Mouse (Mus musculus): Measurements from ENCODE around the gene Slc35f5.
A peak's percentile ranks its signal among the peaks of the same experiment; 100 is the strongest.
"Not testable (repeated sequence)": the region's sequence is repeated elsewhere in the genome, so short reads cannot be mapped to it uniquely, and the experiment has no call there.

Gene Slc35f5

DNA sequence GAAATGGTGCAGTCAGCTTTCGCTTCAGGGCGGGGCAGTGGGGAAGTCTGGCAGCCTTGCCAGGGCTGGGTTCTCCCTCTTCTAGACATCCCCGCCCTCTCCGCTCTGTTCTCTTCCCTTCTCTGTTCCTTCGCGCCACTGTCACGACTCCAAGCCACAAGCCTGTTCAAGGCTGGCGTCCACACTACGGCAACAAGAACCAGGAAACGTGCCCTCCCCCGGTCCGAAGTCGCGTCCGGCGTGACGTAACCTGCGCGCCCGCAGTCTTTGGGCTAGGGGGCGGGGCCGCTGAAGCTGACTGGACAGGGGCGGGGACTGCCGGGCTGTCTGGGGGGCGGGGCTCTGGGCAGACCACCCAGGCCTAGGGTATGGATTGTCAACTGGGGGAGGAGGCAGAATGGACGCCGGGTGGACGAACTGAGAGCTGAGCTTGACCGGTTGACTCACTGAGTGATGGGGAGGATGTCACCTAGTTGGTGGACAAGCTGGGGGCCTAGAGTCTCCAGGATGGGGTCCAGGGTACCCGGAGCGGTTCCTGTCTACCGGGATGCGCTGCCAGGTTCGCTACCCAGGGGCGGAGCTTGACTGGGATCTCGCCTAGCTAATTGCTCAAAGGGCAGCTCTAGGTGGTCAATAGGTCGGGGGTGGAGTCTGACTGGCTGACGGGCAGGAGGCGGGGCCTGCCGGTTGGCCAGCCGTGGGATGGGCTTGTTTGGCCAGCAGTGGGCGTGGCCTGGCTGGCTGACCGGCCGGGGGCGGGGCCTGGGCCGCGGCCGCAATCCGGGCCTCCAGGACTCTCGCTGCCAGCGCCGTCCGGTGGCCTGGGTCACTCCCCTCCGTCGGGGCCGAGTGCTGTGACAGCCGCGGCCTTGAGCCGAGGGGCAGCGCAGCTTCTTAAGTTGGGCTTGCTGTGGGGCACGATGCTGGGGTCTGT lies at the start of gene Slc35f5:
TSS of gene Slc35f5 (plus strand) at position 337 of the 934 bp plus-strand sequence.
- peak; percentile 88 for DNase-seq (ENCODE audit: low read depth, low spot score)

DNA sequence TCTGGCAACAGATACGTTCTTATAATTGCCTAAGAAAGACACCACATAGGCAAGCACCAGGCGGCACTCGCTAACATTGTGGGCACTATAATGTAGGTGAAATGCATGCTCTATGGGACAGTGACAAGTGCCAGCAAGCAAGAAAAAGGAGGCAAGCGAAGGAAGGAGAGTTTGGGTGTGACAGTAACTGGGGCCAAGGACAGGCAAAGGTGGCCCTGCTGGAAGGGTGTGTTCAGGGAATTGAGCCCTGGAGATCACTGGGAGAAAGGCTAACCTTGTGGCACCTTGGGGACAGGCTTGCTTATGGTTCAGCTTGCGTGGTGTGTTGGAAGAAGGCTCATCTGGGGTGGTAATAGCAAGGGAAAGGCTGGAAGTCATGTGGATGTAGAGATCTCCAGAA lies 45.7 kb upstream of the Slc35f5 start:
- DNase-seq (ENCODE audit: low read depth, low spot score): no peak

DNA sequence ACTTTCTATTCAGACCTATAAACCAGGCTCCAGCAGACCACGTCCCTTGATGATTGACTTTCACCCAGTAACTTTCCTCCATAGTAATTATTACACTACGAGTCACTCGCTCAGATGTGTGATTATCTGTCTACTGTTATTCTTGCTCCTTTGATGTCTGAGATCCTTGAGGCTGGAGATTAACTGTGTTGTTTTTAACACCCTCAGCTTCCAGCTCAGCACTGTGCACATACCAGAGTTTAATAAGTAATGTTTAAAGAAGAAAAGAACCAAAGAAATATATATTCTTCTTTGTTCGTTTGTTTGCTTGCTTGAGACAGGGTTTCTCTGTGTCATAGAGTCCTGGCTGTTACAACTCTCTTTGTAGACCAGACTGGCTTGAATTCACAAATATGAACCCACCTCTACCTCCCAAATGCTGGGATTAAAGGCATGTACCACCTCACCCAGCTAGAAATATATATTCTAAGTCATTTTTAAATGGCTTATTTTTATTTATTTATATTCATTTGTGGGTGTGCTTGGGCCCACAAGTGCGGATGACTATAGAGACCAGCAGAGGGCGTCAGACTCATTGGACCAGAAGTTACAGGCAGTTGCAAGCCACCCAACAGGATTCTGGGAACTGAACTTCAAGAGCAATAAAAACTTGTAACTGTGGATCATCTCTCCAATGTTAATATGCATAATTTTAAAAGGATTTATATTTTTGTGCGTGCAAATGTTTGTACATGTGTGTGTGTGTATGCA lies 43.3 kb upstream of the Slc35f5 start:
- DNase-seq (ENCODE audit: low read depth, low spot score): no peak

DNA sequence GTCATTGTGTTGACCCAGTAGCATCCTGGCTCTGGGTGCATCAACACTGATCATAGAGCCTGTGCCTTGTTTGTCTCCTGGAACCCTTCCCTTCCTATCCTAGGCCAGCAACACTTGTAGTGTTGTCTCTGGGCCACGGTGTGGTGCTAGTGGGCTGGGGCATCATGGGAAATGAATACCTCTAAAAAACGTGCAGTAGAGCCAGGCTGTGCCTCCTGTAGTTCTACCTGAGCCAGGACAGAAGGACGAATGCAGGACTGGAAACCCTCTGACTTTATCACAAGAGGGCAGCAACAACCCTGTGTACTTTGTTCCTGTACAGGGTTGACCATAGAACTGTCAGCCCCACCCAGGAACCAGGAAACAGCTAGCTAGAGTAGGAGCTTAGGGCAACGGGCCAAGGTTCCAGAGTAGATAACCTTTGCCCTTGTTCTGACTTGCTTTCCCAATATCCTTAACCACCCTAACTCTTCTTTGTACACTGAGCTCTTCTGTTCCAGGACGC lies 41.2 kb upstream of the Slc35f5 start:
- DNase-seq (ENCODE audit: low read depth, low spot score): no peak

DNA sequence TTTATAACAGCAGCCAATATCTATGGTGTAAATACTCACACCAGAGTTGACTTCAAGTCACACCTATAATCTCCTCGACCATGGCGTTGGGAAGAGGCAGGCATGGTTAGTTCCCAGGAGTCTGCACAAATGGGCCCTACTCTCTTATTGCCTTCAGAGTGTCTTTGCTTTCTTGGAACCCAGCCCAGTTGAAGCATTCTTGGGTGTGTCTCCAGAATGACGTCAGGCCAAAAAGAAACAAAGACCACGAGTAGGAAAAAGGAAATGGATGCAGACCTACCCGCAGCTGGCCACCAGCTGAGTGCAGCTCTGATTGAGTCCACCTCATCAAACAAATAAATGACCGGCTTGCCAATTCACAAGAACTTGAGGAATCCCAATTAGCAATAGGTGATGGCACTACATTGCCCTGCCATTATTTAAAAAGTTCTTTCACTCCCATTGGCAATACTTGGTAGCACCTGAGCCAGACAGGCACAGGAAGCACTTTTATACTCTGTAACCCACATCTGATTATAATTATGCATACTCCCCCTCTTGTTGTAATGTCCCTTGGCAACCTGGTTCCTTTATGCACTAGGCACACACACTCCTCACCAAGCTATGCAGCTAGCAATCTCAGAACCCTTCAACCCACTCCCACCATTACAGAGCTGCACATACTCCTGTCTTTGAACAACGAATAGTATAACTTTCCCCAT lies 34.3 kb upstream of the Slc35f5 start:
- no peak for DNase-seq (ENCODE audit: low read depth, low spot score)

DNA sequence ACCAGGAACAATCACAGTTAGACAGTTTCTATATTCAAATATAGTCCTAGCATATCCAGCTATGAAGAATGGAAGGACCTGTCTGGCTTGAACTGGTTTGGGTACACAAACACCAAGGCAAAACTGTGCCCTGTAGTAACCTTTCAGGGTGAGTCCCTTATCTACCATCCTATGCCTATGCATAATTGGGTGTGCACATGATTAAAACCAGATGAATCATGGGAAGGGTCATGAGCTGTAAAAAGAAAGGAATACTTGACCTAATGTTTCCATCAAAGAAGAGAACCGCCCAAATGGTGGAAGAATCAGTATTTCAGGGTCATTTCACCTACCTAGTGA lies 33.8 kb upstream of the Slc35f5 start:
- no peak for DNase-seq (ENCODE audit: low read depth, low spot score)

DNA sequence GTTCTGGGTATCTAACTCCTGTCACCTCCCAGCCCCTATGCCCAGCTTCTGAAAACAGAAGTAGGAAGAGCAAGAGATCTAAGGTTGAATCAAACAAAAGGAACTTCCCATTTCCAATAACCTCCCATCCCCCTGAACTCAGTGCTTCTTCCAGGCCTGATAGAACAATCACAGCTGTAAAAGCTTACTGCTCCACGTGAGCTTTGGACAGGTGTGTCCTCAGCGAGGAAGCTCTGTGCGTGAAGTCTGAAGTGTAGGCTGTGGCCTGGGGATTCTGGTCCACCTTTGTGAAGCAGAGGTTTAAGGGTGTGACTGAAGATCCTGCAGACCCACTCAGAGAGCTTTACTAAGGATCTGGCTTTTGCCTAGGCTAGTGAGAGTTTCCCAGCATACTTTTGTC lies 33.0 kb upstream of the Slc35f5 start:
- no peak for DNase-seq (ENCODE audit: low read depth, low spot score)

DNA sequence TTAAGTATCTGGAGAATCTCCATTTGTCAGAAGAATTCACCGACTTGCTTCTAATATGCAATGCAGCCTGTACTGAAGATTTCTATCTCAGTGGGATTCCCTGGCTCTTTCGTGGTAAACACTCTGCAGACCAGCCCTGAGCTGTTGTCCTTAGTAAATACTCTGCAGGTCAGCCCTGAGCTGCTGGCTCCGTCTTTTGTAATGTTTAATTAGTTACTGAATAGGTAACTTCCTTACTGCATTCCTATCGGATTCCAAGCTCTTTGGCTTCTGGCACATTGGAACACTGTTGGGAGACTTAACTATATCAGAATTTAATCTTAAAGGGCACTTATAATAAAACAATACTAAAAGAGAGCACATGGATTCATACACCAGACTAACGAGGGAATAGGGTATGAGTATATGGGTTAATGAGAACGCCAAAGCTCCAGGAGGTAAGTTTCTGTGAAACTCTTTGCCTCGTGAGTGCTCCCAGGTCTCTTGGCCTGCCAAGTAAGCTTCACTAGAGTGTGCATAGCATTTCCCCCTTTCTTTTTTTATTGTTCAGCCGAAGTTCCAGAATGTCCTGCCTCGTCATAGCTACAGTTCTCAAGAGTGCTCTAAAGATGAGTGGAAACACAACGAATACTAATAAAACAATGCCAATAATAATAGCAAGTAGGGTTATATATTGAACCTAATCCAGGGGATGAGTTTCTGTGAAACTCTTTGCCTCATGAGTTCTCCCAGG lies 27.0 kb upstream of the Slc35f5 start:
- not testable (repeated sequence) for DNase-seq (ENCODE audit: low read depth, low spot score)

DNA sequence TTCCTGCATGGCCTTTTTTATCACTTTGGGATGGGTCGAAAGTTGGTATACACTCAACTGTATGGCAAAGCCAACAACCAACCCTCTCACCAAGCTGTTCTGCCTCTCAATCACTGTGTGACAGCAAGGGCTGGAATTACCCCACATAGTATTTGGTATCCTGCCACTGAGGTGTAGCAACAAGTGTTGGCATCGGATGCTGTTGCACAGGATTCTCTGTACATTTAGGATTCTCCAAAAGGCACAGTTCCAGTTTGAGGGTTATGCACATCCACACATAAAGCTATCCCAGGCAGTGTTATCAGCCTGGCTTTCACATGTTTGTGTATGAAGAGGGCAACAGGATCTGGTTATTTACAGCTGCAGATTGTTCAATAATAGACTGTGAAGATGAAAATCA lies 23.3 kb upstream of the Slc35f5 start:
- DNase-seq (ENCODE audit: low read depth, low spot score): no peak

DNA sequence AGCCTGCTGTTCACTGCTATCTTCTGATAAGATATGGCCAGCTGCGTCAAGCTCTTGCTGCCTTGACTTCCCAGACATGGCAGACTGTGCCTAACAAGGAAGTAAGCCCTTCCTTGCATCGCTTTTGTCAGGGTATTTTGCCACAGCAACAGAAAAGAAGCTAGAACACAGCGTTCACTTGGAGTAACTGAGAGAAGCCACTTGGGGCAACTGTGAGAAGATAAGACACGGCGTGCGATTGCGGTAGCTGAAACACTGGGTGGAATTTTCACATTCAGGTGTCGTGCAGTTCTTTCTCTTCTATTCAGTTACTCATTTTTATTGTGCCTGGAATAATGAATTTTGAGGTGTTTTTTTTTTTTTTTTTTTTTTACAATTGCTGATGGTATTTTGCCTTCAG lies 22.6 kb upstream of the Slc35f5 start:
- peak; percentile 5 for DNase-seq (ENCODE audit: low read depth, low spot score)

DNA sequence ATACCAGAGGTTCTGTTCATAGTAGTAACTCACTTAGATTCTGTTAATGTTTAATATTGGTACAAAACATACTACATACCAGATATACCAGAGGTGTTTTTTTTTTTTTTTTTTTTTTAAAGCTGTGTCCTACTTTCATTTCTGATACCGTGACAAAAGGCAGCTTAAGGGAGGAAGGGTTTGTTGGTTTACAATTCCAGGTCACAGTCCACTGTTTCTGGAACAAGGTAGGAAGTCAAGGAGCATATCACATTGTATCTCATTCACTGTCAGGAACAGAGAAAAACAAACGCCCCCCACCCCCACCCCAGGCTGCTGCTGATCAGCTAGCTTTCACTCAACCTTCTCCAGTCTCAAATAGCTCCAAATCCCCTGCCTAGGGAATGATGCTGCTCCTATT lies 21.1 kb upstream of the Slc35f5 start:
- DNase-seq (ENCODE audit: low read depth, low spot score): no peak

DNA sequence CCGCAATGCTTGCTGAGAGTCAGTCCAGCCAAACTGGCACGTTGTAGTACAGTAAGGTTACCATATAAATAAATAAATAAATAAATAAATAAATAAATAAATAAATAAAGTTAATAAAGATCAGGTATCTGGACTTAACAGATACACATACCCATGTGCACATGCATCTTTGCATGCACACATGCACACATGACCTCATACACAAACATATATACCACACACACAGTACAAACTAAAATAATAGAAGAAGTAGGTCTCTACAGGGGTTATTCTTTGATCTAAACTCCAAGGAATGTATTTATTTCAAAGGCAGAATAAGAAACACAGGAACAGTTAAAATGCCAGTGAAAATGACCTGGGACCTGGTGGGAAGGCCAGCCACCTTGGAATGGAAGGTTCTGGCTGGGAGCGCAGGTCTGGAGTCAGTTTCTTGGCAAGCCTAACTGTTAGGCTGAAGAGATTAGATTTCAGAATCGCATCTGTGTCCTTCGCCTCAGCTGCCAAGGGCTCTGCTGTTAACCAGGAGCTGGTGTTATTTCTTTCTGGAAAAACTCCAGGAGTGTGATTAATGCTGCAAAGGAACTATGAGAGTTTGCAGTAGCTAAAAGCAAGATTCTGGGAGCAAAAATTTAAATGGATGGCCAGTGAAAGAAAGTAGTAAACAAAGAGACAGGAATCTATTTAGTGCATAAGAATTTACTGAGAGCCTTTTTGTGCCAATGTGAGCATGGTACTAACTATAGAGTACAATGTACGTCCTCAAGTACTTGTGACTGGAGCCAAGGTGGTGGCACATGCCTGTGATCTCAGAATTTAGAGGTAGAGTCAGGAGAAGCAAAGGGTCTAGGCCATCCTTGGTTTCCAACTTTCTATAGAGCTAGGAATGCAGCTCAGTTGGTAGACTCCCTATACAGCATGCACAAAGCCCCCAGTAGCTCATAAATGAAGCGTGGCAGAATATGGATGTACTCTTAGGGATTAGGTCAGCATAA lies 18.1 kb upstream of the Slc35f5 start:
- DNase-seq (ENCODE audit: low read depth, low spot score): peak; percentile 44

DNA sequence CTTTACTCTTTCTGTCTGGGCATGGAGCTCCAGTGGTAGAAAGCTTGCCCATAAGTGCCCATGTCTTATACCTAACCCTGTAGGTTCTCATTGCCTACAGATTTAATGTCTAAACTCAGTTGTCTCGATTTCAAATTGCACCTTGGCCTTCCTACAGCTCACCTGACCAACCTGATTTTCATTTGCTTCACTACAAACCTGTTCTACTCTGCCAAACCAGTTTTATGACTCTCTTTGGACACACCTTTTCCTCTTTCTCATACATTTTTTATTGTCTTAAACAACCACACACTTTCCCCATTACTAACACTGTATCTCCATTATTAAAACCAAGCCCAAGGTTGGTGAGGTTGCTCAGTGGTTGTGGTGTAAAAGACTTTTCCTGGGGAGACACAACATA lies 10.5 kb upstream of the Slc35f5 start:
- DNase-seq (ENCODE audit: low read depth, low spot score): no peak

DNA sequence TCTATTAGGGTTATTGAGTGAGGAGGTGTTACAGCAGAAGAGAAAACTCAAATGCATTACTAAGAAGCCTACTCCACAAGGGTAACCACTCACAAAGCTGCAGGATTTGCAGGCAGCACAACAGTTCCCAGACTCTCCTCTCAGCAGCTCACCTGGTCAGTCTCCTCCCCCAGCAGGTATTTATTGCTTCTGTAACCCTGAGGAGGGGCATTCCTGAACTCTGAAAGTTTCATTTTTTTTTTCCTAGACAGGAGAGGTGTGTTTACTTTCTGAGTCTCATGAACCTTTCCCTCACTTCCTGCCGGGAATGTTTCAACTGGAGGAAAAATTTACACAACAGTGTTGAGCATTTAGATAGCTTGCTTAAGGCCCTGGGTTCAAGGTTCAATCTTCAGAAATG lies 10.0 kb upstream of the Slc35f5 start:
- DNase-seq (ENCODE audit: low read depth, low spot score): no peak

DNA sequence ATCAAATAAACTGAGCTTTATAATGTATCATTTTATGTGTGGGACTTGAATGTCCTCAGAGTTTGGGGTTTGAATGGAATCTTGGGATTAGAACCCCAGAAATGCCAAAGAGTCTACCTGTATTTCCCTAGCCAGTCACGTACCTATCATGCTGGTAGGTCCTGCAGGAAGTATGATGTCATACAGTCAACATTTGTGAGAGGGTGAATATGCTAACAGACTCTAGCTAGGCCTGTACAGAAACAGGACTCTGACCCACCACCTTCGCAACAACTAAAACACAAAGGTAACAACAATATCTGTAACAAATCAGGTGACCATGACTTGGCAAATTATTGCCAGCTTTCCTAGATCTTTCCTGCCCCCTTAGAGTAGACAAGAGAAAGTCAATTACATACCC lies 8.8 kb upstream of the Slc35f5 start:
- no peak for DNase-seq (ENCODE audit: low read depth, low spot score)

DNA sequence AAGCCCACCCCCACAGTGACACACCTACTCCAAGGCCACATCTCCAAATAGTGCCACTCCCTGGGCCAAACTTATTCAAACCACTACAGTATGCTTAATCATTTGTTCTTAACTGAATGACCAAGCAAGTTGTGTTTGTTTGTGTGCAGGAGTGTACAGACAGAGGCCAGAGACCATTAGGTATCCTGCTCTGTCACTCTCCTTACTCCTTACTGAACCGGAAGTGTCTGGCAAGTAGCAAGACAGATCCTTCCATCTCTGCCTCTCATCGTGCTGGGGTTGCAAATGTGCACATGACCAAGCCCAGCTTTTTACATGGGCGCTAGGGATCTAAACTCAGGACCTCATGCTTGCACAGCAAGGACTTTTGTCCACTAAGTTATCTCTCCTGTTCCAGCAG lies 1.1 kb upstream of the Slc35f5 start:
- no peak for DNase-seq (ENCODE audit: low read depth, low spot score)

DNA sequence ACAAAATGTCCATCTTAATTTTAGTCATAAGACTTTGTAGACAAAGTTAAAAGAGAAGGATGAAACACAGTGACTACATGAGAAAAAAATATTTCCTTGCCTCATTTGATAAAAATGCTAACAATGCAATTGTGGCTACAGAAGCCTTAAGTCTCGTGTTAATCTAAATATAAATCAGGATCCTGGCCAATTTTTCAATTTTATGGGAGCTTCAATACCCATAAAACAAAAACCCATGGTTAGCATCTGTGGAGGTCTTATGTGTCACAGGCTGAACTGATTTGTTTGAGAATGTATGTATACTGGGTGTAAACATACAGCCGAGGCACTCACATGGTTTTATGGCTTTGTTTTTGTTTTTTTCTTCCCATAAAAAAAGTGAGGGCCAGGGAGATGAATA lies 674 bp upstream of the Slc35f5 start:
- no peak for DNase-seq (ENCODE audit: low read depth, low spot score)

DNA sequence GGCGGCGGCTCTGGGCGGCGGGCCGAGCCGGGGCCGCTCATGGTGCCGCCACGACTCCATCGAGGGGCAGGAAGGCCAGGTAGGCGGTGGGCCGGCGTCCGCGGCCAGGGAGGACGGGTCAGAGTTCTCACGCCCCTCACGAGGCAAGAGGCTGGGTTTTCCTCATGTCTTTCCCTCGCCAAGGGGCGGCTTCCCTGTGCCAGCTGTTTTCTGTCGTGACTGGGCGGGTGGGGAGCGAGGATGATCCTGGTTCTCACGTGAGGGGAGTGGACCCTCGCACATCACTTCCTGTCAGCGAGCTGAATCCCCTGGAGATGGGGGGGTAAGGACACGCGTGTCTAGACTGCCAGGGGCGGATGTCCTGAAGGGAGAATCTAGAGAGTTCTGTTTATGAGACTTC lies 811 bp downstream of the Slc35f5 start:
- peak; percentile 16 for DNase-seq (ENCODE audit: low read depth, low spot score)

DNA sequence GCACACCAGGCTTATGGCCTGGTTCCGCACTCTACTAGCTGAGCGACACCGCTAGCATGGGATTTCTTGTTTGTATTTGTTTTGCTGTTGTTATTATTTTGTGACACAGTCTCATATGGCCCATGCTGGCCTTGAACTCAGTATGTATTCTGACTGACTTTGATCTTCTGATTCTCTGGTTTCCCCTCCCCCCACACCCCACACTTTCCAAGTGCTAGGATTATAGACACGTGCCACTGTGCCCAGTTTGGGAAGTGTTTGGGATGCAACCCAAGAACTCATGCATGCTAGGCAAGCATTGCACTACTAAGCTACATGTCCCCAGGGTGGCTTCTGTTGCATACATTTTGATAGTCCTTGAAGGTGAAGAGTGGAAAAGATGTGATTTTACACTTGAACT lies 1.4 kb downstream of the Slc35f5 start:
- DNase-seq (ENCODE audit: low read depth, low spot score): no peak

DNA sequence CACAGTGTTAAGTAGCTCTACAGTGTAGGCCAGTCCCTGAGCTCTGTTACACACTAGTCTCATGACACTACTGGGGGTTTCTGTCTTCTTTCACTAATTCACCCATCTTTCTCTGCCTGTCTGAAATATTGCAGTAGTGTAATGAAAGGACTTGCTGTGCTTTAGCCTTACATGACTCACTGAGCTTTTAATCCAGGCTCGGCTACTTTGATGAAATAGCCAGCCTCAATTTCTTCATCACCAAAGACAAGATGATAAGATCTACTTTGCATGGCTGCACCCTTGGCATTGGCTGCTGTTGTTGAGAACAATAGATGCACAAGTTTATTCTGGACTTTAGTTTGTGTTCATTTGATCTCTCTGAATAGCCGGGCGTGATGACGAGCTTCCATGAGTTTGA lies 7.7 kb downstream of the Slc35f5 start:
- no peak for DNase-seq (ENCODE audit: low read depth, low spot score)

Measured in telencephalon, adult 2 months (tissue).